Mouse (Mus musculus): Measurements from ENCODE around the gene Gm9507.
"Not testable (repeated sequence)": the region's sequence is repeated elsewhere in the genome, so short reads cannot be mapped to it uniquely, and the experiment has no call there.

GRCm38 (mm10) chr10:77782442-77782841 lies 29.2 kb downstream of the Gm9507 start, which contains the start of gene Gm3250:
- not testable (repeated sequence) for TF ChIP-seq POLR2A (IDR thresholded peaks at IDR 0.05; ENCODE audit: control insufficient read depth, extremely low read depth, insufficient read depth, low read length, poor library complexity); CTCF (IDR thresholded peaks at IDR 0.05; ENCODE audit: borderline replicate concordance, control insufficient read depth, extremely low read depth, insufficient read depth, low read length, poor library complexity)

All from thymus, adult 2 months (tissue).